Mouse (Mus musculus) left cerebral cortex, adult 18-20 months (tissue): ENCODE measurements at regions not wholly inside any gene's neighbourhood (a gene's known extent, or its start where the extent isn't known, plus 50 kb on each side); places are given as distances from the start of the nearest gene placed in this dataset.

Experiments
- DNase-seq, 2 experiments: peaks; one replicate each; pipeline ENCODE4 v3.0.0; 2021 to 2022; ENCODE audit warnings: low spot score in 2 of 2, mixed read lengths in 1 of 2

DNA sequence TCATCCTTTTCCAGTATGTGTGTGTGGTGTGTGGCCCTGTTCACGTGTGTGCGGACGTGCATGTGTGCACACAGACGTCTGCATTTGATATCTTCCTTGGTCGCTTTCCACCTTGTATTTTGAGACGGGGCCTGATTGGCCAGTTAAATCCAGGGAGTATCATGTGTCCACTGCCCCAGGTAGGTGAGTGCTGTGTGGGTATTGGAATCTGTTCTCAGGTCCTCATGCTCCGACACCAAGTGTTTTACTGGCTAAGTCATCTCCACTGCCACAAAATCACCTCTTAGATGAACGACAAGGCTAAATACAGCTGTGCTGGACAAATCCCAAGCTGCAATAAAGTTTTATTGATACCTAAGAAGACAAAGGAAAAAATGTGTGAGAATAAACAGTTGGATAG lies 537.0 kb downstream of the Etnk1 start:
- DNase-seq: no peak

DNA sequence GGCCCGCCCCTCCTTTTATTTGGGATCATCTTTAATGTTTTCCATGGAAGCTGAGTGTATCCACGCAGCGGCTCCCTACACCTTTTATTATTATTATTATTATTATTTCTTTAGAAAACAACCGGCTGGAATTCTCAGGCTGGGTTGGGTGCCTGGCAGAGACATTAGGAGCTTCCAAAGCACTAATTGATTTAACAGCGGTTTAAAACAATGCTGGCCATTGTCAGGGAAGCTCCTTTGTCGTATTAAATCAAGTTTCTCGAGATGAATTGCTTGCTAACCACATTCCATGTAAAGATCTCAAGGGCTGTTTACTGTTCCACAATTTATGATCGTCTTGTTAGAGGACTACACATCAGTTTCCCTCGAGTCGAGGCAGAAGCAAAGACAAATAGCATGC lies 539.4 kb downstream of the Etnk1 start:
- no peak for DNase-seq

DNA sequence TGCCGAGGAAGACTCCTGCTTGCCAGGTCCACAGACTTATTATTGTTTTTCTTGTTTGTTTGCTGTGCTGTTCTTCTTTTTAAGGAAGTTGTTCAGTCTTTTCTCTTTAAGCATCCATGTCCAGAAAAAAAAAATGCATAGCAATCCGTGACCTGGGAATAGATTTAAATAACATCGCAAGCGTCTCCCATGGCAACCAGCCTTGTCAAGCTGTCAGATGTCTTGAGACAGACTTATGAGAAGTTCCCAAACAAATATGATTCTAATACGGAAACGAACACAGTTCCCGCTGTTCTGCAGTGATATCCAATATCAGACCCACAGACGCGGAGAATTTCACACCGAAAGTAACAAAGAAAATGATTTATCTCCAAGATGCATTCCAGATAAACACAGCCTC lies 547.4 kb downstream of the Etnk1 start:
- DNase-seq: no peak

DNA sequence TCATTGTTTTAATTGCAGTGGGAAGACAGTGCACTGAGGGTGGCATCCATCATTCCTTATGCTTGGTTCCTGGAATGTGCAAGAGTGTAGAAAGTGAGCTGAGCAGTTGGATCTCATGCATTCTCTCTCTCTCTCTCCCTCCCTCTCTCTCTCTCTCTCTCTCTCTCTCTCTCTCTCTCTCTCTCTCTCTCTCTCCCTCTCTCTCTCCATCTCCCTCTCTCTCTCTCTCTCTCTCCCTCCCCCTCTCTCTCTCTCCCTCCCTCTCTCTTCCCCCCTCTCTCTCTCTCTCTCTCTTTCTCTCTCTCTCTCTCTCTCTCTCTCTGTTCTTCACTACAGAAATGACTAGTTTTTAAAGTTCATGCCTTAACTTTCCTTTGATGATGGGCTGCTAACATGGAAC lies 583.1 kb downstream of the Etnk1 start:
- no peak for DNase-seq

DNA sequence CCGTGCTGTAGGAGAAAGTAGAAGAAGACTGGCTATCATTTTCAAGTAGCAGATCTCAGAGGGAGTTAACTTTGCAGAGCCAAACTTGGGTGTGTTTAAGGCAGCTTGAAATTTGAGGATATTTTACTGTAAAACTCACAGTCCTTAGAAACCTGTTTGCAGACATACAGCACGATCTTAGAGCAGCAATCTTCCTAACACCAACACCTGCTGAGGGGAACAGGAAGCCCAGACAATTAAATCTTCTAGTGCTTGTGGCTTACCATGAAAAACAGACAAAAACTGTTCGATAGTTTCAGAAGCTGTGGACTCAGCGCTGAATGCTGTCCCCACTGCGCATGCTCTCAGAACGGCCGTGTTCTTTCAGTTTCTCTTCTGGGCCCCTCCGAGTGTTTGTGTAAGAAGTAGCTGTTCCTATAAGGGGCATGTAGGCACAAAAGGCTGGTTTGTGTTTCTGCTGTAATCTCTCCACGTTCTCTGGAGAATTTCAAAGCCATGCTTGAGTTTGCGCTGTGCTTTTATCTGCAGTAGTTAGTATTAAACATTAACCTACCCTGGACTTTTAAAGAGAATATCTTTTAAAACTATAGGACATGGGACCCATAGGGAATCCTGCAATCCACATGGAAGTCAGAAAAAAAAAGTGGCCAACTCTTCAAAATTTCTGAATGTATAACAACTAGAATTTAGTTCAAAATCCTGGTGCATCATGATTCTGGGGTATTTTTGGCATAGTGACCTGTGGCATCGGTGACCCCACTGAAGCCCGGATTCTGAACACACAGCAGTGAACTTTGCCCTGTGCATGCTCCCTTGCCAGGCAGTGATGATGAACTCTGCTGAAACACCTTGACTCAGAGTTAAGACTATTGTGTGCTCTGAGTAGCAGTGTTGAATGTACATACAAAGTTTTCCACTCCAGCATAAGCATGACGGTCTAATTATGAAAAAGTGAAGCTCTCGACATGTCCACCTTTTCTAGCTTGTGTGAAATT lies 584.4 kb downstream of the Etnk1 start:
- no peak for DNase-seq

DNA sequence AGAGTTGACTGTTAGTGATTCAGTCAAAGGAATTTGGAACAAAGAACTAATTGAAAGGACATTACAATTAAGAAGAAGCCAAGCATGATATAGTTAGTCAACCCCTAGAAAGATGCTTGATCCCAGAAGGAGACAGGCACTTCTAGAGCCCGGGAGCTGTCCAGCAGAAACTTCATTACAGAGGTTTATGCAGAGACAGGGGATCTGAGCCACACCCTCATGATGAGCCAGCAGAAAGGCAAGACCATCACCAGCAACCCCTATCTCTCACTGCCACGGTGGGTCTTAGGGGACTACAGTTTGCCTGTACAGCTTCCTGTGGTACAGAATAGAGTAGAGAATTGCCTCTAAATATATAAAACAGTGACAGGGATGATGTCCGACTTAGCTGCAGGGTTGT lies 590.4 kb downstream of the Etnk1 start:
- DNase-seq: no peak

DNA sequence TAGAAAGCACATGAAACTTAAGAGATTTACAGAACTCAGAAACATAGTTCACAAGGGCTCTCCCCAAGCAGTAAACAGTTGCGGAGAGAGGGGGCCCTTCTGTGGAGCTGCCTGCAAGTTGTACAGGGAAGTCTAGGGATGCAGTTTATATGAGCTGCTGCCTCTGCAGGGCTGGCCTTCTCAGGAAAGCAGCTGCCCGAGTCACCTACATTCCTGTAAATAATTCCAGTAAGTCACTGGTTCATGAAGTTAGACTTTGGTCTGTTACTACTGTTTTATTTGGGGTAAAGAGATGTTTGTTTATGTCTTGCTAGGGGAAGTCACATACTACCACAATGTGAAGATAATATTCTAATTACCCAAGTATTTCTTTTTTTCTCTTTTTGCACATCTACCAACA lies 601.1 kb downstream of the Etnk1 start:
- DNase-seq: no peak
